Mouse (Mus musculus) lung, adult 2 months (tissue): ENCODE results near the gene Cdk14. TPM values are rescaled to one million over a fixed set of nuclear protein-coding genes. Genes with fewer than 3 reads are reported as not detected.

Experiments
- DNase-seq: peaks from one replicate; pipeline ENCODE4 v3.0.0; 2022
- H3K4me1 ChIP-seq: fragments of 200-500 bp; 2 replicates; pipeline ENCODE4 v1.6.1; 2011; ENCODE audit warnings: low read length; ENCODE audit not compliant: control insufficient read depth, insufficient read depth
- H3K4me3 ChIP-seq: fragments of 200-500 bp; replicated peaks from 2 replicates; pipeline ENCODE3; 2011; ENCODE audit warnings: low read depth, mild to moderate bottlenecking, control low read depth, low read length; ENCODE audit errors: extremely low read depth
- CTCF ChIP-seq: fragments of 200-500 bp; IDR thresholded peaks from 2 replicates; pipeline ENCODE4 v1.5.1; 2011; ENCODE audit warnings: mild to moderate bottlenecking, low read length, control low read depth; ENCODE audit not compliant: insufficient read depth
- POLR2A ChIP-seq: fragments of 200-500 bp; IDR thresholded peaks from 2 replicates; pipeline ENCODE4 v1.6.1; 2011; ENCODE audit warnings: low read depth, mild to moderate bottlenecking, control low read depth, low read length, borderline replicate concordance; ENCODE audit errors: extremely low read depth
- WGBS: fragments of 180-500 bp; shearing (Covaris S2); methylation state at CpG from one replicate; pipeline ENCODE4 v1.1.7; 2018; 5-methylcytosine and 5-hydroxymethylcytosine counted together
- polyA plus RNA-seq: library from polyadenylated mRNA; depleted of rRNA; stranded (reverse); fragments of >200 nt; gene quantifications from 2 replicates; pipeline ENCODE4 v1.2.3, GENCODE M21; 2012

Cdk14 gene
- polyA plus RNA-seq, 1 experiment = 19.0 TPM

DNA sequence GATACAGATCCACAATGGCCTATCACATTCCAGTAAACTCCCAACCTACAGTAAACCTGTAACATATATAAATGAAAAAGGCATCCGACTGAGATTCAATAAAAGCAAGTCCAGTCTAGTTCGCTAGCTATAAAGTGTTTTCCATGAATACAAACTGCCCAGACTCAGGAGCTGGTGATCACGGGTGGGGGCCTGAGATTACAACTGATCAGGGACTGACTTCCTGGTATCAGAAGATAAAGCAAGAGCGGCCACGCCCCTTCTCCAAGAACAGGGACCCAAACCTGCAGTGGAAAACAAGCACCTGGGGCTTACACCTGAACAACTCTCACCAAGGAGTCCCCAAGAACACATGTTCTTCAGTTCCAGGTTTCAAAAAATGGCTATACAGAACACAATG, 137.7 kb downstream of the Cdk14 start:
- no peak for DNase-seq
- H3K4me3 ChIP-seq = no peak overlapping the region
- TF ChIP-seq CTCF = no peak
- no peak for TF ChIP-seq POLR2A
- peaks cover 5% of the 10 kb centered on the region; the same call in 1 of the 2 replicates for H3K4me1 ChIP-seq
- 80% methylated on average over 5 of the region's 5 CpGs for WGBS

DNA sequence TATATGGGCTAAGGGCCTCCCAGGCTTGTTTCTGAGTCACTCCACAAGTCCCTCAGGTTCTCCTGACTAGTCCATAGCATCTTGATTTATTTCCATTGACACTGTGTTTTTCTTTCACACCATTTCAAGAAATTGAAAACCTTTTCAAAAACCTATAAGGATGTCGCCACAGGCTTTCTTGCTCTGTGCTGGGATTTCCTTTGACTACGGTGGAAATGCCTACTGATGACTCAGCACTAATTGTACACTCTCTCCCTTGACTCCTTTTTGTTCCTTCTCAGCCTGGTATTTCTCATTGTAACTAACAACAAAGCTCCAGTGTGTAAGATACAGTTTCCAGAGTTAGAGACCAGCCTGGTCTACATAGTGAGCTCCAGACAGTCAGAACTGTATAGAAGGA, 144.8 kb downstream of the Cdk14 start:
- no peak for DNase-seq
- TF ChIP-seq POLR2A (no peak), CTCF (no peak)
- H3K4me1 ChIP-seq = no peaks in the 10 kb centered on the region; the same call in 1 of the 2 replicates
- H3K4me3 ChIP-seq = no peak overlapping the region
- 46% methylated on average over 2 of the region's 2 CpGs for WGBS

DNA sequence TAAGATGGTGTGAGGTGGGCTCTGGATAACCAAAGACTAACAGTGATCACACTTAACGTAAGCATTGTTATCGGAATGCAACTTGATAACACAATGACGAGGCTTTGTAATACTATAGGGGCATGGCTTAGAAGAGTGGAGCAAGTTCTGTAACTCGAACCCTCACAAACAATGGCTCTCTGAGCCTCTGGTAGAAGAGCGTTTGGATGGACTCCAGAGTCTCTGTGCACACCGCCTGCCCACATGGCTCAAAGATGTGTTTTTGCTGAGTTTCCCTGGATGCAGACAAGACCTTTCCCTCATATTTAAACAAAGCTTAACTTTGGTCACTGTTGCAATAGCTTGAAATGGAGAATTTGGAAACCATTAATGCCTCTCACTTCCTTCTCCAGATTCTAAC, 145.8 kb downstream of the Cdk14 start:
- Histone ChIP-seq H3K4me3 (no peak overlapping the region), H3K4me1 (no peaks in the 10 kb centered on the region; the same call in 1 of the 2 replicates)
- WGBS = 71% methylated on average over 6 of the region's 6 CpGs
- DNase-seq = no peak
- TF ChIP-seq POLR2A (no peak), CTCF (no peak)

GRCm38 (mm10) chr5:5266787-5267126, 153.4 kb downstream of the Cdk14 start:
- no peak for DNase-seq
- 92% methylated on average over 3 of the region's 3 CpGs for WGBS
- no peak for TF ChIP-seq CTCF
- TF ChIP-seq POLR2A = no peak
- no peak overlapping the region for H3K4me3 ChIP-seq
- peaks cover 13% of the 10 kb centered on the region for H3K4me1 ChIP-seq

DNA sequence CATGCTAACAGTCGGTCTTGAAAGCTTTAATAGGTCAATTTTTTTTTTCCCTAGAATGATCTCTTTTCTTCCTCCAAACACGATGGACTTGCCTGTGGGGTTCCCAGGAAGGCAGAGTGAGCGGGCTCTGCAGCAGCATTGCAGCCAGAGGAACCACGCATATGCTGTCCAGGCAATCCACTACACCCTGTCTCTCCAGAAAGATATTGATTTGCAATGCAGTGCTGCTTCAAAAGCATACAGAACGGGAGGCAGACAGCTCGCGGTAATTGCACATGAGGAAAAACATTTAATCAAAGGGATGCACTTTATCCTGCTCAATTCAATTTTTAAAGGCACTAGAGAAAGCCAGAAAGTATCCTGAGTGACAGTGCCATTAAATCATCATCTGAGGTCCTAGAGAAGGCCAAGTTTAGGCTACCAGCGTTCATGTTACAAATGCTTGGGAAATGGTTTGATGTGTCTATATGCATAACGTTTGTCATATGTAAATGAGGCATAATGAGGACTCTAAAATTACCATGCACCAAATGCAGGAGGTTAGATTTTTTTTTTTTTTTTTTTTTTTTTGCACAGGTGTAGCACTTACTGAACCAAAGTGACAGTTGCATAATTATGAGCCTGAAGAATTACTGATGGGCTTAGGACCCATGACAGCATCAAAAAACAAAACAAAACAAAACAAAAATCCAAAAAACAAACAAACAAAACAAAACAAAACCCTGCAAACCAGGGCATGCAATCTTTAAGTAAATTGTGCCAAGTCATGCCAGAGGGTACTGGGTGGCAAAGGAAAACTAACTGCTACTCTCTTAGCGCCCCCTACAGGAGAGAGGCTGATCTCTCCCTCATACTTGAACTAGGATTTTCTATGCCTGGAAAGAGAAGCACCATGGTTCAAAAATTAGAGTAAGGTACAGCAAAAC, 154.0 kb downstream of the Cdk14 start:
- Histone ChIP-seq H3K4me3 (no peak overlapping the region), H3K4me1 (peaks cover 16% of the 10 kb centered on the region)
- WGBS = 61% methylated on average over 10 of the region's 10 CpGs
- TF ChIP-seq CTCF (peak; percentile 52), POLR2A (no peak)
- DNase-seq = peak; percentile 39

- DNase-seq = no peak
- 41% methylated on average over 8 of the region's 8 CpGs for WGBS
- no peak for TF ChIP-seq POLR2A
- TF ChIP-seq CTCF = no peak
- no peak overlapping the region for H3K4me3 ChIP-seq
- peaks cover 19% of the 10 kb centered on the region for H3K4me1 ChIP-seq
These were observed 154.7 kb downstream of the Cdk14 start for GRCm38 (mm10) chr5:5265401-5265841.

- DNase-seq = no peak
- no peak for TF ChIP-seq CTCF
- TF ChIP-seq POLR2A = no peak
- 79% methylated on average over 2 of the region's 2 CpGs for whole genome bisulfite sequencing
- H3K4me1 ChIP-seq = peaks cover 19% of the 10 kb centered on the region
- no peak overlapping the region for H3K4me3 ChIP-seq
These were observed 155.4 kb downstream of the Cdk14 start for GRCm38 (mm10) chr5:5264712-5265111.

DNA sequence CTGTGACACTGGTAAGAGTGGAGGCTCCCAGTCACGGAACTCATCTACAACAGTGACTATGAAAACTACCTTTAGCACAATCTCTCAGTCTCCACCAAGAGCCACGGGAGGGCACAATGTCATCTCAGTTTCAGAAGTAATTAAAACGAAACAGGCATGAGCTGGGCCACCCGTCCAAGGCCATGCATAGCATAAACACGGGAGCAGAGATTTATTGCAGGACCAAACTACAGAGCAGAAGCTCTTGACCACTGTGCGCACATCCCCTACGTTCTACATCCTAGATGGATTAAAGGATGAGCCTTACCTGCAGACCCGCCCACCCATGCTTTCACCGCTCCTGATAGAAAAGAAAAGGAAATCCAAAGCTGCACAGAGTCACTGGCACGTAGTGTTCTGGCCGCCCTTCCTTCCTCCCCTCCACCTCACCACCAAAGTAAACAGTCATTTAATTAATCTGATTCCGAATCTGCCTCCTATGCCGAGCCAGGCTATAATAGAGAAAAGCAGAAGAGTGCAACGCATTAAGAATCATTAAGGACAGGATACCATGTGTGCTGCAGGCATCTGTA, 158.3 kb downstream of the Cdk14 start:
- WGBS = 38% methylated on average over 14 of the region's 14 CpGs
- H3K4me1 ChIP-seq = peaks cover 19% of the 10 kb centered on the region
- TF ChIP-seq POLR2A (no peak), CTCF (no peak)
- peak; percentile 29 for DNase-seq
- peak overlapping the region; percentile 49 for H3K4me3 ChIP-seq

GRCm38 (mm10) chr5:5260966-5261724, 159.0 kb downstream of the Cdk14 start:
- 50% methylated on average over 14 of the region's 14 CpGs for WGBS
- DNase-seq = peak; percentile 27
- TF ChIP-seq POLR2A = no peak
- no peak for TF ChIP-seq CTCF
- peaks cover 19% of the 10 kb centered on the region for H3K4me1 ChIP-seq
- H3K4me3 ChIP-seq = peak overlapping the region; percentile 49
